2 mouse cellular contexts compared by ENCODE assay signal in the genomic region with DNA sequence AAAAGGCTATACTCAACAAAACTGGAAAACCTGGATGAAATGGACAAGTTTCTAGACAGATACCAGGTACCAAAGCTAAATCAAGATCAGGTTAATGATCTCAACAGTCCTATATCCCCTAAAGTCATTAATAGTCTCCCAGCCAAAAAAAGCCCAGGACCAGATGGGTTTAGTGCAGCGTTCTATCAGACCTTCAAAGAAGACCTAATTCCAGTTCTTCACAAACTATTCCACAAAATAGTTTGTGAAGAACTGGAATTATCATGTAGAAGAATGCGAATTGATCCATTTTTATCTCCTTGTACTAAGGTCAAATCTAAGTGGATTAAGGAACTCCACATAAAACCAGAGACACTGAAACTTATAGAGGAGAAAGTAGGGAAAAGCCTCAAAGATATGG. TPM values are rescaled to one million over a fixed set of nuclear protein-coding genes. Genes with fewer than 3 reads are reported as not detected.
"Had no signal": no experiment of that assay in that cellular context is flagged by ENCODE, and none has a peak within 500 bp of the region (broad histone marks: within the 10 kb centered on the region; RNA-seq: fewer than 3 reads in every experiment).

No protein-coding gene starts in this region.

RNA-seq across cellular contexts. Expression of a gene that starts 23.0 kb away (rescaled TPM):
- polyA plus RNA-seq: inflammation-experienced regulatory T-cells, adult 6 months; large intestine, adult 2 months had no signal
